Mouse (Mus musculus) liver, adult (tissue): ENCODE measurements around the gene Kdelr1.
"Not testable (repeated sequence)": the region's sequence is repeated elsewhere in the genome, so short reads cannot be mapped to it uniquely, and the experiment has no call there.

Source experiments
- GATA4 ChIP-seq: IDR thresholded peaks from 2 replicates; pipeline ENCODE4 v1.6.1; 2014; ENCODE audit warnings: mild to moderate bottlenecking, low read length; ENCODE audit not compliant: insufficient replicate concordance

Kdelr1 gene

GRCm38 (mm10) chr7:45865925-45866910, 6.4 kb upstream of the Kdelr1 start:
- no peak; the same call in 1 of the 2 replicates for TF ChIP-seq GATA4

GRCm38 (mm10) chr7:45867871-45868270, 4.7 kb upstream of the Kdelr1 start:
- TF ChIP-seq GATA4 = no peak

GRCm38 (mm10) chr7:45869107-45869670, 3.4 kb upstream of the Kdelr1 start:
- TF ChIP-seq GATA4 = no peak

- no peak for TF ChIP-seq GATA4
These were observed 2.8 kb upstream of the Kdelr1 start for GRCm38 (mm10) chr7:45869787-45870186.

GRCm38 (mm10) chr7:45870282-45871058, 2.1 kb upstream of the Kdelr1 start:
- TF ChIP-seq GATA4 = no peak

GRCm38 (mm10) chr7:45873061-45873947, 732 bp downstream of the Kdelr1 start:
- no peak for TF ChIP-seq GATA4

- TF ChIP-seq GATA4 = no peak
These were observed 4.3 kb downstream of the Kdelr1 start for GRCm38 (mm10) chr7:45876895-45877294.

GRCm38 (mm10) chr7:45878278-45878677, 5.7 kb downstream of the Kdelr1 start, which contains the start of gene Grin2d:
Gene Grin2d, minus strand, starts transcription at chr7:45878378.
- TF ChIP-seq GATA4 = not testable (repeated sequence)

- no peak for TF ChIP-seq GATA4
These were observed 8.0 kb downstream of the Kdelr1 start for GRCm38 (mm10) chr7:45880531-45880930.

GRCm38 (mm10) chr7:45881011-45881410, 8.4 kb downstream of the Kdelr1 start:
- no peak for TF ChIP-seq GATA4

GRCm38 (mm10) chr7:45887246-45887645, 14.7 kb downstream of the Kdelr1 start:
- no peak for TF ChIP-seq GATA4

GRCm38 (mm10) chr7:45892651-45893050, 20.1 kb downstream of the Kdelr1 start:
- TF ChIP-seq GATA4 = no peak

- TF ChIP-seq GATA4 = no peak
These were observed 23.5 kb downstream of the Kdelr1 start for GRCm38 (mm10) chr7:45895931-45896516.
